Mouse (Mus musculus): ENCODE measurements at regions not wholly inside any gene's neighbourhood (a gene's known extent, or its start where the extent isn't known, plus 50 kb on each side); places are given as distances from the start of the nearest gene placed in this dataset.

DNA sequence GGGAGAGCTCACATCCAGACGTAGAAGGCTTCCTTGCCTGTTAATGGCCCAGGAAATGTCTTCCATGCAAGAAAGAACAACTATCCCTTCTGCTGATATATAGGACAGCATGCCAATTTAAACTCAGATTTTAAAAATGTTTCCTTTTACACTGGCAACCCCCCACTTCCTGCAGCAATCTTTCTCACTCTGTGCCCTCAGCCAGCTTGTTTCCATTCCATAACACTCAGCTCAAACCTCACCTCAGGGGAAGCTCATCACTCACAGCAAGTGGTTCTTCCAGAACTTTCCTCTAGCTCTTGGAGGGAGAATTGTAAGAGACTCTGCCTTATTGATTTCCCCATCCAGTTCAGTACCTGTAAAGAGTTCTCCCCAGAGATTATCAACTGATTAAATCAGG lies 165.0 kb upstream of the Trib2 start:
- Histone ChIP-seq H3K27me3 (ENCODE audit: control insufficient read depth, insufficient read depth, low read length) (no peaks in the 10 kb centered on the region), H3K27ac (ENCODE audit: control insufficient read depth, insufficient read depth, low read depth, low read length) (no peak overlapping the region), H3K4me3 (ENCODE audit: control insufficient read depth, low read depth, low read length) (no peak overlapping the region), H3K4me1 (ENCODE audit: control insufficient read depth, insufficient read depth, low read length) (no peaks in the 10 kb centered on the region), H3K36me3 (ENCODE audit: control insufficient read depth, insufficient read depth, low read length) (no peaks in the 10 kb centered on the region)
- no peak for TF ChIP-seq CTCF (IDR thresholded peaks at IDR 0.05; ENCODE audit: control insufficient read depth, insufficient read depth, insufficient replicate concordance, low read depth, low read length)

DNA sequence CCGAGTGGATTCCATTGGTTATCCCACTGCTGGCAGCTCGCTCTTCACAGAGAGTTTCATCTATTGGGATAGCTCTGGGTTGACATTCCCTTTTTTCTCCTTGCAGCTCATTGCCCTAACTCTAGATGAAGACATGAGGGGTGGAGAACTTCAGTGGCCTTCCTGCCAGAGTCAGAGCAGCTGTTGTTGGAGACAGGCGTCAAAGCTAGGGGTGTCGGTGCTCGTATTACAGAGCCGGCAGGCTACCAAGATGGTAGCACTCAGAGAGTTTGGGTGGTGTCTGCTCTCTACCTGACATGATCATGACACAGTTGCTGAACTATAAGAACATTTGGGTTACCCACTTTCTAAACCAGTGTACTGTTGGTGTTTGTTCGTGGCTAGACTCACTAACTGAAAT lies 162.5 kb upstream of the Trib2 start:
- Histone ChIP-seq H3K4me3 (ENCODE audit: control insufficient read depth, low read depth, low read length) (no peak overlapping the region), H3K36me3 (ENCODE audit: control insufficient read depth, insufficient read depth, low read length) (no peaks in the 10 kb centered on the region), H3K4me1 (ENCODE audit: control insufficient read depth, insufficient read depth, low read length) (no peaks in the 10 kb centered on the region), H3K27me3 (ENCODE audit: control insufficient read depth, insufficient read depth, low read length) (no peaks in the 10 kb centered on the region), H3K27ac (ENCODE audit: control insufficient read depth, insufficient read depth, low read depth, low read length) (no peak overlapping the region)
- TF ChIP-seq CTCF (IDR thresholded peaks at IDR 0.05; ENCODE audit: control insufficient read depth, insufficient read depth, insufficient replicate concordance, low read depth, low read length) = no peak
- no peak for TF ChIP-seq POLR2A (IDR thresholded peaks at IDR 0.05; ENCODE audit: control insufficient read depth, low read depth, low read length)

- no peak for TF ChIP-seq POLR2A (IDR thresholded peaks at IDR 0.05; ENCODE audit: control insufficient read depth, low read depth, low read length)
- TF ChIP-seq CTCF (IDR thresholded peaks at IDR 0.05; ENCODE audit: control insufficient read depth, insufficient read depth, insufficient replicate concordance, low read depth, low read length) = no peak
- H3K27ac ChIP-seq (ENCODE audit: control insufficient read depth, insufficient read depth, low read depth, low read length) = no peak overlapping the region
- H3K4me1 ChIP-seq (ENCODE audit: control insufficient read depth, insufficient read depth, low read length) = no peaks in the 10 kb centered on the region
- no peak overlapping the region for H3K4me3 ChIP-seq (ENCODE audit: control insufficient read depth, low read depth, low read length)
- no peaks in the 10 kb centered on the region for H3K36me3 ChIP-seq (ENCODE audit: control insufficient read depth, insufficient read depth, low read length)
- no peaks in the 10 kb centered on the region for H3K27me3 ChIP-seq (ENCODE audit: control insufficient read depth, insufficient read depth, low read length)
Observed at GRCm38 (mm10) chr12:15971786-15972185, 155.1 kb upstream of the Trib2 start.

DNA sequence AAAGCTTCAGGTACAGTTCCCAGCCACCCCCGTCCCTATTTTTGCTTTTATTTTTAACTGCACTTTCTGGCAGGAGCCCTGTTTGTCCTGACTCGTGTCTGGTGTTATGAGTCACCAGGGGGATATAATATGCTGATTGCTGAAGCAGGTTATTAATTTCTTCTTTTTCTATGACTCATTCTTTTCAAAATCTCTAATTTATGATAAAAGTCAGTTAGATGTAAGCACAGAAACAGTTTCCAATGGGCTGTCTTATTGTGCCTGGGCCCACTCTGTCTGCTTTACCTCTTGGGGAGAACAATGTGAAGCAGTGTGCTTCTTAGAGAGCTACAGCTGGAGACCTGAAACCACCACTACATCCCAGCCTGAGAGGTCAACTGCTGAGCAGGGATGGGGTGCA lies 153.5 kb upstream of the Trib2 start:
- Histone ChIP-seq H3K4me1 (ENCODE audit: control insufficient read depth, insufficient read depth, low read length) (no peaks in the 10 kb centered on the region), H3K4me3 (ENCODE audit: control insufficient read depth, low read depth, low read length) (no peak overlapping the region), H3K27ac (ENCODE audit: control insufficient read depth, insufficient read depth, low read depth, low read length) (no peak overlapping the region), H3K27me3 (ENCODE audit: control insufficient read depth, insufficient read depth, low read length) (no peaks in the 10 kb centered on the region), H3K36me3 (ENCODE audit: control insufficient read depth, insufficient read depth, low read length) (no peaks in the 10 kb centered on the region)
- no peak for TF ChIP-seq CTCF (IDR thresholded peaks at IDR 0.05; ENCODE audit: control insufficient read depth, insufficient read depth, insufficient replicate concordance, low read depth, low read length)
- TF ChIP-seq POLR2A (IDR thresholded peaks at IDR 0.05; ENCODE audit: control insufficient read depth, low read depth, low read length) = no peak

DNA sequence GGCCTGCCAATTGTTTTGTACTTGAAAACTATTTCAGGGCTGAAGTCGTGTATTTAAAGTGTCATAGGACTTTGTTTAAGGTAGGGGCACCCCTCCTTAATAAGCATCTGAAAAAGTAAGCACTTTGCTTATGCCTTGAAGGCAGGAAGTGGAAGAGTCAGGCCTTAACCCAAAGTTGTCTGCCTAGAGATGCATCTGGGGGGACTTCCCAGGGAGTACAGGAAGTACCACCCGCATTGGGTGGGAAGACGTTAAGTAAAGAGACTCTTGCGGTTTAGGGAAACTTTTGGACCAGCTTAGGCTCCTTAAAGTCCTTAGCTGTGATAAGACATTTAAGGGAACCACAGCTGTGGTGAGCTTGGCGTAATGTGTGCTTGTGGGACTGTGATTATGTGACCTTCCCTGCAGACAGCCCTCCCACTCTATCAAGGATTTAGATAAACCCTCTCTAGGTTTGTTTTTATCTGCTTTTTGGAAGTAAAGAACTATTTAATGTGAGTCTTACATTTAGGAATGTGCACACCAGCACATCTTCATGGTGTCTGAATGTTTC lies 150.9 kb upstream of the Trib2 start:
- no peak for TF ChIP-seq POLR2A (IDR thresholded peaks at IDR 0.05; ENCODE audit: control insufficient read depth, low read depth, low read length)
- Histone ChIP-seq H3K27me3 (ENCODE audit: control insufficient read depth, insufficient read depth, low read length) (no peaks in the 10 kb centered on the region), H3K4me3 (ENCODE audit: control insufficient read depth, low read depth, low read length) (no peak overlapping the region), H3K27ac (ENCODE audit: control insufficient read depth, insufficient read depth, low read depth, low read length) (no peak overlapping the region), H3K36me3 (ENCODE audit: control insufficient read depth, insufficient read depth, low read length) (no peaks in the 10 kb centered on the region), H3K4me1 (ENCODE audit: control insufficient read depth, insufficient read depth, low read length) (no peaks in the 10 kb centered on the region)

DNA sequence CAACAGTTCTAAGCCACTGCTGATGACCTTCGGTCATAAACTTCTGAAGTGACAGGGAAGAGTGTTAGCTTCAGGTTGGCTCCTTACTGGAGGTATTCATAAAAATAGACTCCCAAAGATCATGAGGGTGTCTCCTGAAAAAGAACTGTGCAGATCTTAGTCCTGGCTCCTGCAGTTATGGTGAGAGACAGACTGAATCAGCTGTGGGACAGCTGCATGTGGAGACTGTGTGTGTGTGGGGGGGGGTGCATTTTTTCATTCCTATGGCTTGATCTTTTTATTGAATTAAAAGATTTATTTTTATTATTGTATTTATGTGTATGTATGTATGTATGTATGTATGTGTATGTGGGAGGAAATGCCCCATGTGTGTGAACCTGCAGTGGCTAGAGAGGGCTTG lies 149.9 kb upstream of the Trib2 start:
- no peak overlapping the region for H3K27ac ChIP-seq (ENCODE audit: control insufficient read depth, insufficient read depth, low read depth, low read length)
- TF ChIP-seq CTCF (IDR thresholded peaks at IDR 0.05; ENCODE audit: control insufficient read depth, insufficient read depth, insufficient replicate concordance, low read depth, low read length) (no peak), POLR2A (IDR thresholded peaks at IDR 0.05; ENCODE audit: control insufficient read depth, low read depth, low read length) (no peak)
- H3K36me3 ChIP-seq (ENCODE audit: control insufficient read depth, insufficient read depth, low read length) = no peaks in the 10 kb centered on the region
- H3K4me3 ChIP-seq (ENCODE audit: control insufficient read depth, low read depth, low read length) = no peak overlapping the region; the same call in 1 of the 2 replicates
- H3K4me1 ChIP-seq (ENCODE audit: control insufficient read depth, insufficient read depth, low read length) = no peaks in the 10 kb centered on the region
- H3K27me3 ChIP-seq (ENCODE audit: control insufficient read depth, insufficient read depth, low read length) = no peaks in the 10 kb centered on the region

GRCm38 (mm10) chr12:15965921-15966320 lies 149.2 kb upstream of the Trib2 start:
- no peak for TF ChIP-seq POLR2A (IDR thresholded peaks at IDR 0.05; ENCODE audit: control insufficient read depth, low read depth, low read length)
- TF ChIP-seq CTCF (IDR thresholded peaks at IDR 0.05; ENCODE audit: control insufficient read depth, insufficient read depth, insufficient replicate concordance, low read depth, low read length) = no peak
- Histone ChIP-seq H3K36me3 (ENCODE audit: control insufficient read depth, insufficient read depth, low read length) (no peaks in the 10 kb centered on the region), H3K27me3 (ENCODE audit: control insufficient read depth, insufficient read depth, low read length) (no peaks in the 10 kb centered on the region), H3K4me1 (ENCODE audit: control insufficient read depth, insufficient read depth, low read length) (no peaks in the 10 kb centered on the region), H3K27ac (ENCODE audit: control insufficient read depth, insufficient read depth, low read depth, low read length) (no peak overlapping the region), H3K4me3 (ENCODE audit: control insufficient read depth, low read depth, low read length) (no peak overlapping the region)

GRCm38 (mm10) chr12:15964073-15964472 lies 147.4 kb upstream of the Trib2 start:
- Histone ChIP-seq H3K27me3 (ENCODE audit: control insufficient read depth, insufficient read depth, low read length) (no peaks in the 10 kb centered on the region), H3K27ac (ENCODE audit: control insufficient read depth, insufficient read depth, low read depth, low read length) (no peak overlapping the region), H3K4me3 (ENCODE audit: control insufficient read depth, low read depth, low read length) (no peak overlapping the region), H3K4me1 (ENCODE audit: control insufficient read depth, insufficient read depth, low read length) (no peaks in the 10 kb centered on the region), H3K36me3 (ENCODE audit: control insufficient read depth, insufficient read depth, low read length) (no peaks in the 10 kb centered on the region)
- no peak for TF ChIP-seq CTCF (IDR thresholded peaks at IDR 0.05; ENCODE audit: control insufficient read depth, insufficient read depth, insufficient replicate concordance, low read depth, low read length)
- TF ChIP-seq POLR2A (IDR thresholded peaks at IDR 0.05; ENCODE audit: control insufficient read depth, low read depth, low read length) = no peak
